ENCODE assay signal across 16 mouse cellular contexts in the genomic region with DNA sequence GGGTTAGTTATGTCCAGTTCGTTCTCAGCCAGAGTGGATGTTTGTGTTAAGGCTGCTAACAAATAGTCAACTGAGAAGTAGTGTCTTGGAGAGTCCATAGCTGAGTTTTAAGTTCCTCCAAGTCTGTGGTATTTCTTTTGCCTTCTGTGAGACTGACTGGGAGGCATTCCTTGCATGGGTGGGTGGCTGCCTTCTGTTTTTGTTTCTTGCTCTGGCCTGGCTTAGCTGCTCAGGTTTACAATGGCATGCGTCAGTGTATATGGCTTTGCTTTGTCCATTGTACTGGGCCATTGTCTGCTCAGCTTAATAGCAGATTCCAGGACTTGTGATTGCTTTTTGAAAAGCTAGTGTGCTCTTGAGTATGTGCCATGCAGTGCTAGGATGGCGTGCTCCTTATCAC.
DNase-seq lines count a peak whose midpoint lies in the region; ATAC-seq lines count a peak whose summit lies in the region.
"Had no signal": no experiment of that assay in that cellular context is flagged by ENCODE, and none has a peak within 500 bp of the region (broad histone marks: within the 10 kb centered on the region; RNA-seq: fewer than 3 reads in every experiment).

No protein-coding gene starts in this region.

- no peak overlapping the region for H3K4me2 ChIP-seq in heart, embryonic 11.5 days
- no peak overlapping the region for H3K4me2 ChIP-seq in kidney, embryonic 15.5 days
- H3K4me2 ChIP-seq: hindbrain, embryonic 12.5 days; limb, embryonic 12.5 days; neural tube, embryonic 15.5 days had no signal

- H3K9ac ChIP-seq in heart, embryonic 11.5 days (ENCODE audit: low read depth, low read length): peak overlapping the region; percentile 1; the same call in 1 of the 2 replicates
- no peak overlapping the region for H3K9ac ChIP-seq in kidney, embryonic 15.5 days
- H3K9ac ChIP-seq: hindbrain, embryonic 12.5 days; limb, embryonic 12.5 days; neural tube, embryonic 15.5 days had no signal

- no peak for DNase-seq in heart, adult 9 months (ENCODE audit: low spot score in 2 of 2)
- no peak for DNase-seq in kidney, postnatal 10 days
- peak; percentile 88 for DNase-seq in R1 (ENCODE audit: low read depth, low spot score)
- DNase-seq in fibroblast of lung, adult 2 months (ENCODE audit: low read depth): peak; percentile 18
- DNase-seq in adrenal gland, adult 2 months: no peak
- no peak for DNase-seq in thymus, postnatal 0 days (ENCODE audit: low spot score)
- DNase-seq: B cell, adult 2 months; kidney, postnatal 36 days; layer of hippocampus, postnatal 36 days; lung, postnatal 36 days had no signal

- no peaks in the 10 kb centered on the region for H3K9me3 ChIP-seq in heart, embryonic 11.5 days (replicated peaks; ENCODE audit: control insufficient read depth, low read length)
- H3K9me3 ChIP-seq in kidney, embryonic 15.5 days (replicated peaks): no peaks in the 10 kb centered on the region
- H3K9me3 ChIP-seq: hindbrain, embryonic 12.5 days; limb, embryonic 12.5 days; neural tube, embryonic 15.5 days had no signal

- no peak overlapping the region for H3K4me3 ChIP-seq in heart, embryonic 11.5 days (ENCODE audit: low read depth, low read length)
- no peak overlapping the region for H3K4me3 ChIP-seq in kidney, embryonic 15.5 days (replicated peaks)
- H3K4me3 ChIP-seq: erythroblast, embryonic 14.5 days; hindbrain, embryonic 12.5 days; limb, embryonic 12.5 days; neural tube, embryonic 15.5 days had no signal

- 47% methylated on average over 3 of the region's 3 CpGs for WGBS in heart, embryonic 11.5 days (ENCODE audit: insufficient replicate concordance)
- 21% methylated on average over 3 of the region's 3 CpGs for WGBS in kidney, embryonic 15.5 days

- H3K27me3 ChIP-seq in heart, embryonic 11.5 days (ENCODE audit: control insufficient read depth, insufficient read depth, low read length): no peaks in the 10 kb centered on the region
- H3K27me3 ChIP-seq in kidney, embryonic 15.5 days: no peaks in the 10 kb centered on the region
- H3K27me3 ChIP-seq: hindbrain, embryonic 12.5 days; limb, embryonic 12.5 days; neural tube, embryonic 15.5 days had no signal

- H3K27ac ChIP-seq in heart, embryonic 11.5 days (ENCODE audit: low read depth, low read length): no peak overlapping the region
- peak overlapping the region; percentile 76 for H3K27ac ChIP-seq in kidney, embryonic 15.5 days
- H3K27ac ChIP-seq: hindbrain, embryonic 12.5 days; limb, embryonic 12.5 days; neural tube, embryonic 15.5 days had no signal

- ATAC-seq in heart, embryonic 11.5 days (replicated peaks; ENCODE audit: insufficient number of reproducible peaks, low FRiP score, low TSS enrichment): no peak; the same call in 1 of the 2 replicates
- ATAC-seq in kidney, embryonic 15.5 days (replicated peaks; ENCODE audit: low FRiP score): peak; percentile 73; the same call in 1 of the 2 replicates

- H3K4me1 ChIP-seq in heart, embryonic 11.5 days (ENCODE audit: control insufficient read depth, insufficient read depth, low read length): peaks cover 33% of the 10 kb centered on the region
- peaks cover 52% of the 10 kb centered on the region for H3K4me1 ChIP-seq in kidney, embryonic 15.5 days
- H3K4me1 ChIP-seq: neural tube, embryonic 15.5 days had no signal

- no peaks in the 10 kb centered on the region for H3K36me3 ChIP-seq in heart, embryonic 11.5 days (ENCODE audit: control insufficient read depth, insufficient read depth, low read length)
- no peaks in the 10 kb centered on the region for H3K36me3 ChIP-seq in kidney, embryonic 15.5 days
- H3K36me3 ChIP-seq: hindbrain, embryonic 12.5 days; limb, embryonic 12.5 days; neural tube, embryonic 15.5 days had no signal

Comparison
In these comparisons a context has a peak if more than half of its experiments do, and no peak if none do; other contexts are left out.
1. DNase-seq: peak in R1 (single experiment) and fibroblast of lung, adult 2 months (single experiment); none in heart, adult 9 months (0 of 2), kidney, postnatal 10 days (single experiment), adrenal gland, adult 2 months (single experiment) and thymus, postnatal 0 days (single experiment).